Mouse (Mus musculus) cerebellum, adult 2 months (tissue): Measurements from ENCODE around the gene Dusp8.
"Not testable (repeated sequence)": the region's sequence is repeated elsewhere in the genome, so short reads cannot be mapped to it uniquely, and the experiment has no call there.

Experiments
- CTCF ChIP-seq: fragments of 200-500 bp; IDR thresholded peaks from 2 replicates; pipeline ENCODE4 v1.5.1; 2011; ENCODE audit warnings: low read depth, mild to moderate bottlenecking, control low read depth, low read length, moderate library complexity, borderline replicate concordance; ENCODE audit not compliant: insufficient read depth
- POLR2A ChIP-seq: fragments of 200-500 bp; IDR thresholded peaks from 2 replicates; pipeline ENCODE4 v1.6.1; 2011; ENCODE audit warnings: low read length, control low read depth, borderline replicate concordance; ENCODE audit not compliant: insufficient read depth

- TF ChIP-seq POLR2A, CTCF: not testable (repeated sequence)
These were observed 25.0 kb upstream of the Dusp8 start, which contains the start of gene Gm45618 for GRCm38 (mm10) chr7:142120629-142121028.
